Mouse (Mus musculus): ENCODE measurements around the gene Crygb. TPM values are rescaled to one million over a fixed set of nuclear protein-coding genes. Genes with fewer than 3 reads are reported as not detected.

Crygb gene
- not detected in 2 replicates for polyA plus RNA-seq (2012; rRNA removed)

DNA sequence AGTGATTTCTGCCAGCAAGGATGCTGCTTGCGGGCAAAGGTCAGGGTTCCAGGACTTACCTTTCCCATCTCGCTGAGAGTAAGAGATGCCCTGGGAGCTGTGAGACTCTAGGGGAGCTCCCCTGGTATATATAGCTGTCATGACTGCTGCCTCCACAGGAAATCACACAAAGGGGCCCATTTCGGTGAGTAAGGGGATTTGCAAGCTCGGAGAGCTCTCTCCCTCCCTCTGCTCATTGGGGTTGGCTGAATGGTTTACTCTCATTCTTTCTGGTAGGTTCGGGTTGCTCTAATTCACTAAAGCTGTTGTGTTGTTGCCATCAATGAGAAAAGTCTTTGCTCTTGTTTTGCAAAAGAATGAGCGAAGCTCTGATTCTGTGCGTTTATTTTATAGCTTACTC is at the start of gene Crygb:
Crygb (minus strand) TSS at position 101 of the 400 bp plus-strand sequence.
- no peak for TF ChIP-seq CTCF (IDR thresholded peaks at IDR 0.05; ENCODE audit: insufficient read depth, low read length)
- no peak for TF ChIP-seq POLR2A (IDR thresholded peaks at IDR 0.05; ENCODE audit: borderline replicate concordance, extremely low read depth, low read depth, low read length)
- Histone ChIP-seq H3K4me3 (replicated peaks; ENCODE audit: extremely low read depth, low read depth, low read length) (no peak within 1 kb of the TSS), H3K4me1 (ENCODE audit: control insufficient read depth, insufficient read depth, low read length) (no peaks in the 10 kb centered on the region)
- DNase-seq: no peak
- WGBS: 45% methylated on average over 7 of the region's 7 CpGs

DNA sequence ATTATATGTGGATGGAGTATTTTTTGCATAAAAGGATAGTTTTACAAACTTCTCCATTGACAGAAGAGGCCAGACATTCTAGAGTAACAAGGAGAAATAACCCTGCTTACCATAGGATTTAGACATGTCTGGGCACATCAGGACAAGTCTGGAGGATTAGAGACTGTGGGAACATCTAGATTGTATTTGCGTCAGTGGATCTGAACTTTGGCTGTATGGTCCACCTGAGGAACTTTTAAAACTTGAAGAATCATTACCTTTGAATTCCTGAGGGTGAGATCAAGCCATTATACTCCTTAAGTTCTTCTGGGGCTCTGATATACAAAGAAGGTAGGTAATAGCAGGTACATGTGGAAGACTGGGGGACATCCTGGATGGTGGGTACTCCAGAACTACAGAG is 49.6 kb upstream of the Crygb start:
- Histone ChIP-seq H3K4me3 (replicated peaks; ENCODE audit: extremely low read depth, low read depth, low read length) (no peak overlapping the region), H3K4me1 (ENCODE audit: control insufficient read depth, insufficient read depth, low read length) (no peaks in the 10 kb centered on the region)
- 88% methylated on average over 1 of the region's 1 CpGs for WGBS
- TF ChIP-seq CTCF (IDR thresholded peaks at IDR 0.05; ENCODE audit: insufficient read depth, low read length) (no peak), POLR2A (IDR thresholded peaks at IDR 0.05; ENCODE audit: borderline replicate concordance, extremely low read depth, low read depth, low read length) (no peak)
- DNase-seq: no peak

DNA sequence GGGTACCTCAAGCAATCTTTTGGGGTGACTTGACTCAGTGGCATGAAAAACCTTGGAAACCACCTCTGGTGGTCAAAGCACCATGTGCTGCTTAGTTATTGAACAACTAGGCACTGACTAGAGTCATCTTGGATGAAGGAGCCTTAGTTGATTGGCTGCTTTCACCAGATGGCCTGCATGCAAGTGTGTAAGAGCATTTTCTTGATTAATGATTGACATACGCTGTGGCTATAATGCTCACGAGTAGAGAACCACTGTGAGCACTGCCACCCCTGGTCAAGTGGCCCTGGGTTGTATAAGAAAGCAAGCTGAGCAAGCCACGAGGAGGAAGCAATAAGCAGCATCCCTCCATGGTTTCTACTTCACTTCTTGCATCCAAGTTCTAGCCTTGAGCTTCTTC is 48.1 kb upstream of the Crygb start:
- Histone ChIP-seq H3K4me3 (replicated peaks; ENCODE audit: extremely low read depth, low read depth, low read length) (no peak overlapping the region), H3K4me1 (ENCODE audit: control insufficient read depth, insufficient read depth, low read length) (no peaks in the 10 kb centered on the region)
- TF ChIP-seq CTCF (IDR thresholded peaks at IDR 0.05; ENCODE audit: insufficient read depth, low read length): no peak
- no peak for TF ChIP-seq POLR2A (IDR thresholded peaks at IDR 0.05; ENCODE audit: borderline replicate concordance, extremely low read depth, low read depth, low read length)
- DNase-seq: no peak
- WGBS: 62% methylated on average over 3 of the region's 3 CpGs

DNA sequence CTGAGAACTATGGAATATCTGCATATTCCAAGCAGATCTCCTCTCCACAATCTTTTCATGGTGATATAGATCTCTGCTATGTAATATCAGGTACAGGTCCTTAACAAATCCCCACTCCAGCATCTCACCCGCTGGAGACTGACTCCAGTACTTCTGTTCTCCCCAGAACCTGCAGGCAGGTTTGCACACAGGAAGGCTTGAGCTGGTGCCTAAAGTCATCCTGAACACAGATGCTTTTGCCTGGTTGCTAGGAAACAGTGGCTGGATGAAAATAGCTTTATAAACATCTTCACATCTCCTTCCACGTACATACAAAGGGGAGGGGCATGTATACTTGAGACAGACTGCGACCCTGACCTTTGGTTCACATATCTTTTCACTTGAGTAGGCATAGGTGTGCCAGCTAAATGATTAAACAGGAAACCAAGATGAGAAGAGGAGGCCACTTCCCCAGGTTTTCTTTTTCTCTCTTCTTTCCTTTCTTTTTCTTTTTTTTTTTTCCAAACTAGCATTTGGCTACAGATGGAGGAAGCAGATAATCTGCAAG is 47.6 kb upstream of the Crygb start:
- DNase-seq: no peak
- H3K4me1 ChIP-seq (ENCODE audit: control insufficient read depth, insufficient read depth, low read length): no peaks in the 10 kb centered on the region
- WGBS: 48% methylated on average over 3 of the region's 3 CpGs
- TF ChIP-seq CTCF (IDR thresholded peaks at IDR 0.05; ENCODE audit: insufficient read depth, low read length) (no peak), POLR2A (IDR thresholded peaks at IDR 0.05; ENCODE audit: borderline replicate concordance, extremely low read depth, low read depth, low read length) (no peak)
- H3K4me3 ChIP-seq (replicated peaks; ENCODE audit: extremely low read depth, low read depth, low read length): no peak overlapping the region

DNA sequence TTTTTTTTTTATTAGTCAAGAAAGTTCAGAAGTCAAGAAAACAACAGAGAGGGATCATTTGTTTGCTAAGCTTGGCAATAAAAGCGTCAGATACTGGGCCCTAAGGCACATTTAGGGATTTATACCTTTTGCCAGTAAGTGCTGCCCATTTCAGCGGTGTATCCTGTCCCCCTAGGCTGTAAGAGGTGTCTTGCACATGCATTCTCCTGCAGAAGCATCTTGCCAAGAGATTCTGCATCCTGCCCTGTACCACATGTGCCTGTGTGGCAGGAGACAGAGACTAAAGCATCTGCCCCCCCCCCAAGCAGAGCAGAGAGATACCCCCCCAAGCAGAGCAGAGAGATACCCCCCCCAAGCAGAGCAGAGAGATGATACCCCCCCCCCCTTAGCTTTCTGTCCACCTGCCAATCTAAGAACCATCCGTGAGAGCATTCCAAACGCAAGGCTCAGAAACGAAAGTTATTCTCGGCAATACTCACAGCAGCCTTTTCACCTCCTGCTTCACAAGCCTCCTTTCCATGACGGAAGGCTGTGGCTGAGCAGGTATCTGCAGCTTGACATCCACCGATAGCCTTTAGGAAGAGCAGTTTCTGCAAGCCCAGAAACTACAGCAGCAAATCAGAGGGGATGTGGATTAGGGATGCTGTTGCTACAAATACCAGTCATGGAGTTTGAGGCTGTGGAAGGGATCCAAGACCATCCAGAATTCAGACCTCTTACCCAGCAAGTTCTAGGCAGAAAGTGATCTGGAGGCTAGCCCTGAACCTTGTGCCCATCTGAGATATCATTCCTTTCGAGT is 40.7 kb upstream of the Crygb start, which contains the start of gene D630023F18Rik:
D630023F18Rik (minus strand) TSS at position 641 of the 799 bp plus-strand sequence.
- WGBS: 31% methylated on average over 9 of the region's 9 CpGs
- Histone ChIP-seq H3K4me1 (ENCODE audit: control insufficient read depth, insufficient read depth, low read length) (no peaks in the 10 kb centered on the region), H3K4me3 (replicated peaks; ENCODE audit: extremely low read depth, low read depth, low read length) (no peak within 1 kb of the TSS)
- DNase-seq: no peak
- TF ChIP-seq CTCF (IDR thresholded peaks at IDR 0.05; ENCODE audit: insufficient read depth, low read length): no peak
- no peak for TF ChIP-seq POLR2A (IDR thresholded peaks at IDR 0.05; ENCODE audit: borderline replicate concordance, extremely low read depth, low read depth, low read length)

DNA sequence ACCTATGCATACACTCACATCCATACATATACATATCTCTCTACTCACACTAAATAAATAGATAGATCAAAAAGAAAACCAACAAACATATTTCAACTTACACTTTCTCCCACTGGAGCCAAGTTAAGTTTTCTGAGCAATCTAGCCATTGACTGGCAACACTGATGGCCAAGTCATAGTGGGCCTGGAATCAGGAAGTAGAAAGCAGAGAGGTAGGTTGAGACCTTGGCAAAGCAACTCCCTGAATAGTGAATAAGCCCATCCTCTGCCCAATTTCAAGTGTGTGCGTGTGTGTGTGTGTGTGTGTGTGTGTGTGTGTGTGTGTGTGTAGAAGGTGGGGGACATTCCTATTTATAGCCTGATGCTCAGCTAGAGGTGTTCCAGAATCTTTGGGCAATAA is 37.4 kb upstream of the Crygb start, which contains the start of gene Gm28845:
Gm28845 (minus strand) TSS at position 121 of the 400 bp plus-strand sequence.
- no peak for DNase-seq
- no peaks in the 10 kb centered on the region for H3K4me1 ChIP-seq (ENCODE audit: control insufficient read depth, insufficient read depth, low read length)

DNA sequence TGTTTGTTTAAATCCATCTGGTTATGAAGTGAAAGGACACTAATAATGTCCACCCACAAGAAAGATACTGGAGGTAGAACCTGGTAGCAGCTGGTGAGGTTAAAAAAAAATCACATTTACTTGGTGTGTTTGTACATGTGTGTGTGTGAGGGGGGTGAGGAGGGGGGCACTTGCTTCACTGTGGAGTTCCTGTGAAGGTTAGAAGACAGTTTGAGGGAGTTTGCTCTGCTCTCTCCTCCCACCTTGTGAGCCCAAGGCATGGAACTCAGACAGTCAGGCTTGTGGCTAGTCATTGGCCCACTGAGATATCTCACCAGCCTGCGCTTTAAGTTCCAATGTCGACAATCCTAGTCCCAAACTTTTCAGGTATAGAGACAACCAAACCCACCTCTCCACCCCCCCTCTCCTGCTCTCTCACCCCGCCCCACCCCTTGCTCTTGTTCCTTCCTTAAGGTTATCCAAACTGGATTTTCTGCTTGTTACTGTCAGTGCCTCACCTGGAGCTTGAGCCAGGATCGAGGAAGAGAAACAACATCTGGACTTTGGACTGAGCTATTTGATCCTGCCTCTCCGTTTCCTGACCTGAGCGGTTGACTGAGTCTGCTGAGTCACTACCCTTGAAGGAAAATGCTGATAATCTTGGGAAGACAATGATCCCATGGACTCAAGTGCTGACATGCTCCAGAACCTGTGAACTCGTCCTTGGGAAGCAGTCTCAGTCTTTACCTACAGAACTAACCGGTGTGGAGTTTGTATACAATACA is 36.2 kb upstream of the Crygb start:
- no peak for TF ChIP-seq POLR2A (IDR thresholded peaks at IDR 0.05; ENCODE audit: borderline replicate concordance, extremely low read depth, low read depth, low read length)
- no peak for TF ChIP-seq CTCF (IDR thresholded peaks at IDR 0.05; ENCODE audit: insufficient read depth, low read length)
- no peak overlapping the region for H3K4me3 ChIP-seq (replicated peaks; ENCODE audit: extremely low read depth, low read depth, low read length)
- no peaks in the 10 kb centered on the region for H3K4me1 ChIP-seq (ENCODE audit: control insufficient read depth, insufficient read depth, low read length)
- DNase-seq: no peak
- 67% methylated on average over 8 of the region's 8 CpGs for WGBS

More for the DNA sequence above, 37.4 kb upstream of the Crygb start, which contains the start of gene Gm28845:
- 87% methylated on average over 1 of the region's 1 CpGs for WGBS
- no peak within 1 kb of the TSS for H3K4me3 ChIP-seq (replicated peaks; ENCODE audit: extremely low read depth, low read depth, low read length)
- TF ChIP-seq CTCF (IDR thresholded peaks at IDR 0.05; ENCODE audit: insufficient read depth, low read length) (no peak), POLR2A (IDR thresholded peaks at IDR 0.05; ENCODE audit: borderline replicate concordance, extremely low read depth, low read depth, low read length) (no peak)

DNA sequence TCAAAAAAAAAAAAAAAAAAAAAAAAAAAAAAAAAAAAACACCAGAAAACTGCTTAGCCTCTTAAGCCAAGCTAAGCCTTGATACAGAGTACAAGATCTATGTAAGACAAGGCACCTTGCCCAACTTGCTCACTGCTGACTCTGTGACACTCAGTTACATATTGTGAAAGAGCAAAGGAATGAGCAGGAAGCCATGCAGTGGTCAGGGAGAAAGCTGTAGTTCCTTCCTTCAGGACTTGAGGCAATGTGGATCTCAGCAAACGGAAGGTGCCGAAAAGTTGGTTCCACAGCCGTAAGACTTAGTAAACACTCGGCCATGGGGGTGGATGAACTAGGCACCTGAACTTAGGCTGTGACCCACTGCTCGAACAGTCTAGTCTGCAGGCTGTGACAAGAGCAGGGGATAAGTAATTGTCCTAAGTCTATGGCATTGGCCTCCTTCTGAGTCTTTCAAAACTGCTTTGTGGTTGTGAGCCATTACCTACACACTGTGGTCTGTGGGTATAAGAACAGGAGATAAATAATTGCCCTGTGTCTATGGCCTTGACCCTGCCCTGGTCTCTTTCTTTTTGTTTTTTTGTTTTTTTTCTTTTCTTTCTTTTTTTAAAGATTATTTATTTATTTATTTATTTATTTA is 31.6 kb upstream of the Crygb start:
- no peak for DNase-seq
- Histone ChIP-seq H3K4me3 (replicated peaks; ENCODE audit: extremely low read depth, low read depth, low read length) (no peak overlapping the region), H3K4me1 (ENCODE audit: control insufficient read depth, insufficient read depth, low read length) (no peaks in the 10 kb centered on the region)
- WGBS: 67% methylated on average over 5 of the region's 5 CpGs
- TF ChIP-seq CTCF (IDR thresholded peaks at IDR 0.05; ENCODE audit: insufficient read depth, low read length): no peak
- TF ChIP-seq POLR2A (IDR thresholded peaks at IDR 0.05; ENCODE audit: borderline replicate concordance, extremely low read depth, low read depth, low read length): no peak

DNA sequence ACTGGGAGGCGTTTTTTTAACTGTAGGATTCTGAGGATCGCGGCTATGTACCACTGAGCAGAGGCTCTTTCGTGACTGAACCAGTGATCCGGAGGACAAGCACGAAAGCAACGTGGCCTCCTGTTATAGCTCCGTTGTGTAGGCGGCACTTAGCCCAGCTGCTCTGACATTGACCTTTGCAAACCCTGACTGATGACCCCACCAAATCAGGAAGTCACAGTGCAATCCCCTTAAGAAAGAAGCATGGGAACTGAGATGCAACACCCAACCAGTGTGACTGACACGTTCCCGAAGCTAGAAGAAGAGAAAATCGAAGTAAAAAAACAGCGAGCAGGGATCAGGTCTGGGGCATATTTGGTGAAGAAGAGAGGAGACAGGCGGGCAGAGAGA is 30.7 kb upstream of the Crygb start:
- Histone ChIP-seq H3K4me1 (ENCODE audit: control insufficient read depth, insufficient read depth, low read length) (no peaks in the 10 kb centered on the region), H3K4me3 (replicated peaks; ENCODE audit: extremely low read depth, low read depth, low read length) (no peak overlapping the region)
- TF ChIP-seq POLR2A (IDR thresholded peaks at IDR 0.05; ENCODE audit: borderline replicate concordance, extremely low read depth, low read depth, low read length): no peak
- TF ChIP-seq CTCF (IDR thresholded peaks at IDR 0.05; ENCODE audit: insufficient read depth, low read length): no peak
- WGBS: 44% methylated on average over 14 of the region's 14 CpGs
- no peak for DNase-seq

All from lung, adult 2 months (tissue).